Mouse (Mus musculus): ENCODE results near the gene Col6a3.

The Col6a3 gene

DNA sequence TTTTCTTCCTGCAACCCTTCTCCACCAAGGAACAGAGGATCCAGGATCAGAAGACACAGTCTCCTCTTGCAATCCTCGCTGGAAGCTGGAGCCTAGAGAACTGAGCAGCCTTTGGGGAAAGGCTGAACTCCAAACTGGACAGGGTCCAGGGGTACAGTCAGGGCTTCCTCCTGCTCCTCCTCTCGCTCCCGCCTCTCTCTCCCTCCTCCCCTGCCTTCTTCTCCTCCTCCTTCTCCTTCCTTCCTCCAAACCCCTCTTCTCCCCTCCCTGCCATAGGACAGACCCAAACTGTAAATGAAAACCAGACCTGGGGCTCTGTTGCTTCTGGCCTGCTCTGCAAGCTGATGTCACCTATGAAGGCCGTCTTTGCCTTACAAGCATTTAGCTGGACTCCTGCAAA lies at the start of gene Col6a3:
TSS of gene Col6a3 (minus strand) at position 136 of the 400 bp plus-strand sequence.
- DNase-seq = peak in 1 of 2 experiments; percentile 45

DNA sequence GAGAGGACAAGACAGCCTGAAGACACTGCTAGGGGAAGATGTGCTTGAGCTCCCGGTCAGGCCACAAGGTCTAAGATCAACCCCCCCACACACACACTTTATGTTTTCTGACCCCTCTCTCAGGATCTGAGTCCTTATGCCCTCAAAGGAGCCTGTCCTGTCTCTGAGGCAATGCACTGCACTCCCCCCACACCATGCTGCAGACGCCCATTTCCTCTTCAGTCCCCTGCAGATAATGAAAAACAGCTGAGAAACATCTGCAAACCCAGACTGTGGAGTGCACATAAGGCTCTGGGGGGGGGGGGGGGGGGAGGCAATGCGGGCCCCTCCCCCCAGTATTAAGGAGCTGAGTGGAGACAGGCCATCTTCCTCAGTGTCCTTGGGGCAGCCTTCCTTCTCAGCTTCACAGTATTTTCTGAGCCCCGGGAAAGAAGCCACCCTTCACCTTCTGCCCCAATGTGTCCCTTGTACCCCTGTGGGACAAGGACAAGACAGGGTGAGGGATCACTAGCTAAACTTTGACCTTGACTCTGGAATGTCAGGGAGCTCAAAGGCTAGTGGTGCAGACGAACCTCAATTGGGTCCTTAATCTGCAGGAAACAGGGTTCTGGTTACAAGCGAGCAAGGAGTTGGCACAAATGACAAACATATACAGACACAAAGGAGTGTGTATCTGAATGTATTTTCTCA lies 42.1 kb upstream of the Col6a3 start:
- no peak for DNase-seq

DNA sequence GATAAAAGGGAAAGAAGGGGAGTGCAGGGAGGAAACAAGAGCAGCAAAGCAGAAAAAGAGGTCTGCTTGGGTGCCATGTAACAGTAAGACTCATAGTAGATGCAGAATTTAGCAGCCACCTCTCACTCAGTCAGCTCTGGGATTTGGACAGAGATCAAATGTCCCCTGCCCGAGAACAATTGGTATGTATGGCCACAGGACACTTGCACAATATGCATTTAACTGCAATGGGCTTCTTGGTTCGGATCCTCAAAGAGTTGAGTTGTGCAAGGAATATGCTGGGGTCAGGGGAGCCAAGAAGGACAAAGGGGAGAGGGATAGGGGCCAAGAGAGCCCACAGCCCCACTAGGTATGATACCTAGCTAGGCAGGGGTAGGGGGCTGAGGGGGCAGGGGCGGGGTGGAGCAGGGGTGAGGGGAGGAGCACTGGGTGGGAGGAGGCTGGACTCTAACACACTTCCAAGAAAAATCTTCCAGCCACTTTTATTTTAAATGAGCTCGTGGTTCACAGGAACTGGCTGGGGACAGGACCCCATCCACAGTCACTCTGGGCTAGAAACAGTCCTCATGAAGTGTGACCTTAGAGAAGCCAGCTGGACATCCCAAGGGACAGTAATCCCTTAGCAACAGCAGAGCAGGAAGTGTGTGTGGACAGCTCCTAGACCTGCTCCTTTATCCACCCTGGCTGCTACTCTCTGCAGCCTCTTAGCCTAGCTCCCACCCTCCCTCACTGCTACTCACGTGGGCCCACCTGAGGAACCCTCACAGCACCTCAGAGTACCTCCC lies 32.9 kb upstream of the Col6a3 start:
- DNase-seq = no peak

DNA sequence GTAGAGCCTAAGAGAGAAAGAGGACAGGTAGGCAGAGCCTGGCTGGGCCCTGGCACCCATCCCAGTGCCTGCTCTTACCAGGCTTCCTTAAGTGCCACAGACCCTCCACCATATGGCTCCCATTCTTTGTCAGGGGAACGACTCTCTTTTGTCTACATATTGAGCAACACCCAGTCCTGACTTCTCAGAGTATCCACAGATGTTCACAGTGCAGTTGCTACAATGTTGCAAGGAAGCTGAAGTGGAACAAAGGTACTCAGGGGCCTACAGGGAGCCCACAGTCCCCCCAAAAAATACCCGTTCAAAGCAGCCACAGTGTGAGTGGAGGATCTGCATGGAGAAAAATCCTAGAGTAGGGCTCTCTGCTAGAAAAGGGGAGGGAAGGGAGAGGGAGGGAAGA lies 32.2 kb upstream of the Col6a3 start:
- DNase-seq = no peak

DNA sequence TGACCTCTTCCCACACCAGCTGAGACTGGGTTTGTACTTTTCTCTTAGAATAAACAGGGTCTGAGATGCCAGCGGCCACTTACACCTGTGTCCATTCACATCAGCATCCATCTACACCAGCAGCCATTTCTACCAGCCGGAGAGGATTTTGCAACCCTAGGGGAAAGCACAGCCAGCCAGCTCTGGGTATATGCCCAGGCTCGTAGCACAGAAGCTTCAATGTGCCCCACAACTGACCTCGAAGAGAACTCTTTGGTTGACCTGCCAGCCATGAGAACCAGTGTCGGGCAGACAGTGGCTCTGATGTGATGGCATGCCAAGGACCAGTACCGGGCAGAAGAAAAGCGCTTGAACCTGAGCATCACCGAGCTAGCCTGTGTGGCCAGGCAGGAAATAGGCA lies 31.6 kb upstream of the Col6a3 start:
- DNase-seq = no peak

DNA sequence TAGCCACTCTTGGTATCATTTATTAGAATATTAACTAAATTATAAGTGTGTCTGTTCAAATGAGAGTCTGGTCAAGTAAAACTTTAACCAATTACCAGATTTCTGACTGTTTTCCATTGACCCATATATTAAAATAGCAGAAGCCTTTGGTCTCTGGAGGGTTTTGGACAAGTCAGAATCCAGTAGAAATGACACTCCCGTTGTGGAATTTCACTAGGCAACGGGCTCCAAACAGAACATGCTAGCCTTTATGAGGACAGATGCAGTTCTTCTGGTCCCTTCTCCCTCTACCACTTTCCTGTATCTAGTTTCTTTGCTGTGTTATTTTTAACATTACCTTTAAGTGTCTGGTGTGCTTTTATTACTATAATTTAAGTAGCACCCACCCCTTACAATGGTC lies 26.8 kb upstream of the Col6a3 start:
- DNase-seq = no peak

DNA sequence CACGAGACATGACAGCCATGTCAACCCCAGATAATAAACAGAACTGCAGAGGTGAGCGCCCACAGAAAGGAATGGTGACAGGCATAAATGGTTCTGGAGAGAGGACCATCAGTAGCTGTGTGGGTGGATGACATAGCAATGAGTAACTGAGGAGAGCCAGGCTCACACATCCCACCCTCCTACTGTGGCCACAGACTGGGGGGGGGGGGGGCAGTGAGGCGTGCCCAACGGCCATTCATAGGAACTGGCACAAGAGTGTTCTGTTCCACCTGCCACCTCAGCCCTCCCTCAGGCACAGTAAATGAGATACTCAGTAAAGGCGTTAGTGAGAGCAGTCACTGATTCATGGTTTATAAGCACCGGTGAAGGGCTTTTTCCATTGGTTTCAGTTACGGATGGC lies 23.0 kb upstream of the Col6a3 start:
- no peak for DNase-seq

DNA sequence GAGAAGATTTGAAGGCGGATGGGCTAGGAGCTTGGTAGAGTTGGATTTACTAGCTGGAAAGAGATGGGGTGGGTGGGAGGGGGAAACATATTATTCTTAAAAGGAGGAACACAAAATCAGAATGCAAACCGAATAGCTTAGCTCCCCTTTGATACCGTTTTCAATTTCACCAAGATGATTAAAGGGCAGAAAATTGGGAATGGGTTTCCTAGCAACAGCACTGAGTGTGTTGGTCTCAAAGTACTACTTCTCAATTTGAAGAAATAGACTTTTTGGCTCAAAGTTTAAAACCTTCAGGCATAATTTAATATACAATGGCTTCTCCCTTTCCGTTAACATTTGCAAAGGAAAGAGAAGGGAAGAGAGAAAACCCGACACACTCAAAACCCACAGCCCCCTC lies 12.1 kb upstream of the Col6a3 start:
- DNase-seq = no peak

DNA sequence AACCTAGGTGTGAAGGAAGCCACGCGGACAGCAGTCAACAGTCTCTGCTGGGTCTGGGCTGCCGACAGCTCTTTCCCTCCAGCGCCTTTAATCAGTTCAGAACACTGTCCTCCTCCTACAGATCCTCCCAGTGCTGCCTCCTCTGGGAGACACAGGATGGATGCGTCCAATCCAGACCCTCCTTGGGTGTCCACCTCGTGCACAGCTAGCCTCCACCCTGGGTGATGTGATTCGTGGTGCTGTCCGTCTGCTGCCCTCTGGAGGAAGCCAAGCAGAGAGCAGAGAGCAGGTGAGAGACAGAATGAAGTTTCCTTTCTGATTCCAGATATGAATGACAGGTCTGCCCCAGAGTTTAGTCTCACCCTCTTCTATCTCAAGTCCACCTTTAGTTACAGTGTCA lies 6.1 kb upstream of the Col6a3 start:
- peak; percentile 24 to 41 for DNase-seq

DNA sequence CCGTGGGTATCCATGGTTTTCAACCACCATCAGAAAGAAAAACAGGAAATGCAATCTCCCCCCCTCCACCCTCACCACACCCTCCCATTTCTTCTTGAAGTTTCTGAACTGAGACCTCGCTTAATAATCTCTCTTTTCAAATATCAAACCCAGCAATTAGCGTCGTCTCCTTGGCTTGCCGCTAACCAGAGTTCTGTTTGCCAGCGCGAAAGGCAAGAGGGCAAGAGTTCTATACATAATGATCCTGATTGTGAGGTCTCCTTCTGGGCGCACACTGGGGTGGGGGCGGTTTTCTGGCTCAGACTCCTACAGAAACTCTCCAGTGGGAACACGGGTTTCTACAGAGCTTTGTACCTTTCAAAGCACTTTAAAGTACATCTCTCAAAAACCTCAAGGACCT lies 1.4 kb upstream of the Col6a3 start:
- DNase-seq = no peak

DNA sequence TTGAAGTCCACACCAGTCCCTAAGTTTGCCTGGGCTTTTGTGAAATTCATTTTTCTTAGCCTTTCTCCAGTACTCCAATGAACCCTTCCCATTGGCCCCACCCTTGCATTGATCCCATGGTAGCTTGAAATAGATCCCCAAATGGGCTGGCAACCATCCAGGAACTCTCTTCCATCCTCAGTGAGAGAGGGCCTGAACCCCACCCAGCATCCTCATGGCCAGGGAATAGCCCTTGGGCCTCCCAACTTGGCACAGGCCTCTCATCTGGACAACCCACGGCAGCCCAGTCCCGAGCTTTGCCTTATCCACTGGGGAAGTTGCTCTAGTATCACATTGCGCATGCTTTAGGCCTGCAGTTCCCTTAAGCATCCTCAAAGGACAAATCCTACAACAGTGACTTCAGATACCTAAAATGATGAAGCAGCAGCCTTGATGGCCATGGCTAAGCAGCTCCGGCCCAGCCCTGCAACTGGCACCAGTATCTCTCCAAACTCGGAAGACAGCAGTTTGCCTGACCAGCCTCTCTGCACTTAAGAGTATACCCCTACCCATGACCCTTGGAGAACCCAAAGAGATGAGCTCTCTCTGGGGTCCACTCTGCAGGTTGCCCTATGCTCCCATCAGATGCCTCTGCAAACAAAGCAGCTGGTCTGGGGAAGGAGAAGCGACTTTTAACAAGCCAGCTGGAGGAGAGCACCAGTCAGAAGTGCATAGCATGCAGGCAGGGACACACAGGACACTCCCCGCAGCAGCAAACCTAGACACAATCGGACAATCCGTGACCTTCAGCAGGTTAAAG lies 783 bp downstream of the Col6a3 start:
- no peak for DNase-seq

DNA sequence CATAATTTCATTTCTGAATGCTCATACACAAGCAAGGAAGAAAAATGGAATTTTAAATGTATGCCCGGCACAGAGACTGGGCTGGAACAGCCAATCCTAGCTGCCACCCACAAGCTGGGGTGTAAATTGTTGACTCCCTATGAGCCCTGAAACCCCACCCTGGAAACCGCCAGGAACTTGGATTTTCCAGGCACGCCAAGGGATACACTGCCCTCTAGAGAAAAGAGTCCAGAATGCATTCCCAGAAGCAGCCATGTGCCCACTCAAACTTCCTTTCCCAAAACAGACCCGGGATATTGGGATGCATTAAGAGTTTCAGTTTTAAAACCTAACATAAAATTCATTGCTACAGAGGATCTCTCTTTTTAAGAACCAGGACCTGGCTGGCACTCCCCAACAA lies 3.5 kb downstream of the Col6a3 start:
- DNase-seq = peak; percentile 37 to 51

DNA sequence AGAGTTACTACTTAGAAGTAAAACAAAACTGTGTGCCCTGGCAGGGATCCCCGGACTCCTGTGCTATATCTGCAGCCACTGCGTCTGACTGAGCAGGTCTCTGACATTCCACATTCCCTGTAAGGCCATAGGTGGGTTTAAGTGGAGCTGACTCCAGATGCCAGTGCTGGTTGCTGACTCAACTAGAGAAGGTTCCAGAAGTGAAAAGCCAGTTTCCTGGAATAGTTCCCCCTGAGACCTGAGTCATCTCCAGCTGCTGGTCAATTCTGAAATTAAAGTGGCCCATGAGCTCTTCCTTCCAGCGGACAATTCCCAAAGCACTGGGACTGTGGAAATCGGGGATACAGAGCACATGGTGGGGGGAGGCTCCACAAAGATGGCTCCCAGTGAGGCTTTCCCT lies 5.1 kb downstream of the Col6a3 start:
- no peak for DNase-seq

DNA sequence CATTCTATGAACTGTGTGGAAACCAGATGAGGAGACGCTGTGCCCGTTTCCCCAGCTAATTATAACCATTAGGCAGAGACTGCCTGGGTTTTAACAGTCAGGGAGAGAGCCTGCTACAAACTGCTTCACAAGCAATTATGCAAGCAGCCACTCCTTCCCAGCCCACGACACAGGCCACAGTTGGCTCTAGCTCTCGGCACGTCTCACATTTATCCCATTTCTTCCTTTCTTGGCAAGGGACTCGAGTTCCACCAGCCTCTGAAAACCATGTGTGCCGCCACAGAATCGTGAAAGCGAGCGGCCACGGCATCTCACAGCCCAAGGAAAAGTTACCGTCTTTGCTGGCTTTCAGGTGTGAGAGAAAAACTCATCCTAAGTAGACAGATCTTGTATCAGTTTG lies 5.5 kb downstream of the Col6a3 start:
- DNase-seq = no peak

DNA sequence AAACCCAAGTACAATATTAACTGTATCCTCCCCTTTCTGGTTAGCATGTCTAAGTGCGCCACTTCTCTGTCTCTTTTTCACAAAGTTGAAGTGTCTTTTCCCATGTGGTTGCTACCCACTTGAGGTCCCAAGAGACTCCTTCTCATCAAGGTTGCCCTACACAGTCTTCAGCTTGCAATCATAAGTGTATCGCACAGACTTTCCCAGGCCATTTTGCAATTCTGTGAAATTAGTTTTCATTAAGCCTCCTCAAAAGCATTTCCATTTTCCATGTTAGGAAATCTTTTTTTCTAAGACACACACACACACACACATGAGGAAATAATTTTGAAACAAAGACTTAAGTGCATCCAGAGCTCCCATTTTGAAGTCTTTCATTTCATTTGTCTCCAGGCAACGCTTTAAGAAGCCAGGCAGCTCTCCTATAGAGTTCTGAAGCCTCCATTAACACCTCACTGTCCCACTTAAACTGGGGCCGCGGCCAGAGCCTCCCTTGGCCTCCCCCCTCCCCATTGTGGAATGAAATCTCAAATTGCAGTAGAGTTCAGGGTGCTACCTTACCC lies 7.5 kb downstream of the Col6a3 start:
- no peak for DNase-seq

DNA sequence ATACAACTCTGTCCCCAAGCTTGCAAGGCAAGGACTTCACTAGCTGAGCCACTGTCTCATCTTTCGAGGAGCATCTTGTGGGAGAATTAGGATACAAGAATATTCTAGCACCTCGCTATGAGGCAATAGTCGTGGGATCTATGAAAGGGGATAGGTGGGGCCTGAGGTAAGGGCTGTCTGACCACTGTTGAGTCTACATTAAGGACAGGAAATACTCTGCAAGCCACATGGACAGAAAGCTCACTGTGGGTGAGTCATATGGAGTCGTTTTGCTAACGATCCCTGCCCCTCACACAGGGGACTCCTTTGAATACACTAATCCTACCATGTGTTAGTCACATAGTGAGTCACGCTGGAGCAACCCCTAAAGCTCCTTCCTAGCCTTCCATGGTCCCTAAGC lies 9.1 kb downstream of the Col6a3 start:
- DNase-seq = no peak

DNA sequence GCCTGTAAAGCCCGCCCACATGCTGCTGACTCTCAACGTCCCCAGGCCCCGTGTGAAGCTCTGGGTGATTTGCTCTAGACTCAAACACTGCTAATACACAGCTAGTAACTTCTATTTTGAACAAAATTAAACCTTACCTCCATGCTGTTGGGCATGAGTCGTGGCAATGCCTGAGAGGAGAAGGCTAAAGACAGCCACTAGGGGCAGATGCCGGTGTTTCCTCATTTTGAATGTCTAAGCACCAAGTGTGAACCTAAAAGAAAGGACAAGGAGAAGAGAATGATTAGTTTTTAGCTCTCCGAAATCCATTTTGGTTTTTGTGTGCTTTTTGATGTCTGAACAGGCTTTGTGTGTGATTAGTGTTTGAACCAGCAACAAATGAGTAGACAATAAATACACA lies 13.8 kb downstream of the Col6a3 start:
- DNase-seq = no peak

DNA sequence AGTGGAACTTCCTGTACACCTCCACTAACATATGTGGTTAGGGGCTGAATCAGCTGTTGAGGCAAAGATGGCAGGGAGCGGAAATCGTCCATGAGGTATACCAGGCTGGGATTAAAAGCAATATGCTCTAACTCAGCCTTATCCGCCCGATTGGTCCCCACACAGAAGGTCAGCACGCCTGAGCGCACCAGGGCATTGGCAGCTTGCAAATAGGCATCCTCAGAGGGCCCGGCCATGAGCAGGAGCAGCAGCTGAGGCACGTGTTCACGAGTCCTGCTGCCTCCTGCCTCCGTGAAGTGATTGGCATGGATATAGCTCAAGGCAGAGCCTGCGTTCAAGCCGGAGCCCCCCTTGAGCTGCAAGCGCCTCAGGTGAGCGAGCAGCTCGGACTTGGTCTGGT lies 30.5 kb downstream of the Col6a3 start:
- DNase-seq = no peak

DNA sequence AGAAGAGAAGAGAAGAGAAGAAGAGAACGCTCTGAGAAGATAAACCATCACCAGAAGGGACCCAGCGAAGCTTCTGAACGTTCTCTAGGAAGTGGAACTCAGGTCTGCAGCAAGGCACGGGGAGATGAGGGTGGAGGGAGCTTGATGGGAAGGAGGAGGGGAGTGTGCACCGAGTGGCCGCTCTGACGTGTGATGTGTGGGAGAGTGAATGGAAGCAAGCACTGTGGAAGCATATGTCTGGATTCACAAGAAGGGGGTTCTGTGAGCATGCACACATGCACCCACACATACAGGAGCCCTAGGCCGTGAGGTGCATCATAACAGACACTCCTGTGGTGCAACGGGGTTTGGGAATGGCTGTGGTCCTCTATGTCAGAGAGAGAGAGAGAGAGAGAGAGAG lies 34.8 kb downstream of the Col6a3 start:
- DNase-seq = no peak

DNA sequence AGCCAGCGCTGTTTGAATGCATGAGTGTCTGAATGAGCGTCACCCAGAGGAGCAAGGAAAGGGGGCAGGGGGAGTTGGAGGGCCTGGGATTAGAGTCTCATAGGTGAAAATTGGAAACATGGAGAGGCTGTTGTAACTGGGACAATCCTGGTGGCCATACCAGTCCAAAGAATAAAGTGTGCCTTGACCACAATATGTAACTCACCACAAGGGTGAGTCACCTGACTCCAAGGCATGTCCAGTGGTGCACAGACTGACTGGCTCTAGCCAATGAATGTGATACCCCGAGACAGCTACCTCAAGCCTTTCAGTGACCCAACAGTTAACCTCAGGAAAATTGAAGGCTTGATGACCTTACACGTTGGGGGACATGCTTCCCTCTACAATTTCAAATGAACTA lies 40.7 kb downstream of the Col6a3 start:
- DNase-seq = no peak

DNA sequence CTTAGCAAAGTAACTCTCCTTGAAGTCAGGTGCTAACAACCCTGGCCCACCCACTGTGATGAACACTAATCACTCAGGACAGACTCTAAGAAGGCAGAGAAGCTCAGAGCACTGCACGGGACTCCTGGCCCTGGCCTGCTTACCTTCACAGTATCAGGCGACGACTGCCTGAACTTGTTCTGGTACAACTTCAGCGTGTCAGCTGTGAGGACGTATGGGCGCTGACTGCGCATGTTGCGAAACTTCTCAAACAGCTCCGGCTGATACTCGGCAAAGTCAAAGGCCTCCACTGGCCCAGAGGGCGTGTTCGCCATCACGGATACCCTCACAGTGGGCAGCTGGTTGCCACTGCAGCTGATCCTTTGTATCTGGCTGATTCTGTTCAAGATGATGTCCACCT lies 42.7 kb downstream of the Col6a3 start:
- no peak for DNase-seq

DNA sequence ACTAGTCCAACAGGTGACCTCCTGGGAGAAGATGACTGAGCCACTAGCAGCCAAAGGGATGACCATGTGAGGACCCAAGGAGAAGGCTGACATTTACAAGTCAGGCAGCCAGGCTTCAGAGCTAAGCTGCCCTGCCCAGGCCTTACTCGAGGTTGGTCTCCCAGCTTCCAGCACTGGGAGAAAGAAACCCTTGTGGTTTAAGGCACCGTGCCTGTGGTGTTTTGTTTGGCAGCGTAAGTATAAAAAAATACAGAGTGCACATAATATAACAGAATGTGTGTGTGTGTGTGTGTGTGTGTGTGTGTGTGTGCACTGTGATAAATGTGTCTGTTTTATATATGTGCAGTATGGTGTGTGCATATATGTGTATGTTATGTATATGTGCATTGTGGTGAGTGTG lies 43.3 kb downstream of the Col6a3 start:
- DNase-seq = no peak

DNA sequence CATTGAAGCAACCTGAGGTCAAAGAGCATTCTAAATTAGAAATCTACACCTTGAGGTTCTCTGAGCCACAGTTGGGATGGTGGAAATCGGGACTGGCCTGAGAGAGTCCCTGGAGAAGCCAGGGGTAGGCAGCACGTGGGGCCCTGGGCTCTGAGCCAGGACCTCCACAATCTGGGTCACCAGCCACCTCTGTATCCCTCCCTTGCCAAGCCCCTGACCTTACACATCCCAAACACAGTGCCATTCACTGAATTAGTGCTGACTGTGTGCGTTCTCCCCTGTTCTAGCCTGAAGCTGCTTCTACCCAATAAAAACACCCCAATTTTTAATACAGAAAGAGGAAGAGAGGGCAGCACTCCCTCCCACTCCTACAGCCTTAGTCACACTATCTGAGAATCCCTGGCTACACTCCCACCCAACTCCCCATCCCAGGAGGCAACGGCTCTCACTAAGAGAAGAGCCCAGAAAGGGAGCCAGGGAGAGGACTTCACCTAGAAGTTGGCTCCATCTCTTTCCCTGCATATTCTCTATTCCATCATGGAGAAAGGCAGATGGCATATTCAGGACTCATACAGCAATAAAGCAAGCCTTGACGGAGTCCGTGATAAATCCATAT lies 46.4 kb downstream of the Col6a3 start:
- peak in 1 of 2 experiments; percentile 39 for DNase-seq
